Mouse (Mus musculus): Measurements from ENCODE around the gene Yjefn3.
A peak's percentile ranks its signal among the peaks of the same experiment; 100 is the strongest.
"Not testable (repeated sequence)": the region's sequence is repeated elsewhere in the genome, so short reads cannot be mapped to it uniquely, and the experiment has no call there.

Yjefn3 gene

DNA sequence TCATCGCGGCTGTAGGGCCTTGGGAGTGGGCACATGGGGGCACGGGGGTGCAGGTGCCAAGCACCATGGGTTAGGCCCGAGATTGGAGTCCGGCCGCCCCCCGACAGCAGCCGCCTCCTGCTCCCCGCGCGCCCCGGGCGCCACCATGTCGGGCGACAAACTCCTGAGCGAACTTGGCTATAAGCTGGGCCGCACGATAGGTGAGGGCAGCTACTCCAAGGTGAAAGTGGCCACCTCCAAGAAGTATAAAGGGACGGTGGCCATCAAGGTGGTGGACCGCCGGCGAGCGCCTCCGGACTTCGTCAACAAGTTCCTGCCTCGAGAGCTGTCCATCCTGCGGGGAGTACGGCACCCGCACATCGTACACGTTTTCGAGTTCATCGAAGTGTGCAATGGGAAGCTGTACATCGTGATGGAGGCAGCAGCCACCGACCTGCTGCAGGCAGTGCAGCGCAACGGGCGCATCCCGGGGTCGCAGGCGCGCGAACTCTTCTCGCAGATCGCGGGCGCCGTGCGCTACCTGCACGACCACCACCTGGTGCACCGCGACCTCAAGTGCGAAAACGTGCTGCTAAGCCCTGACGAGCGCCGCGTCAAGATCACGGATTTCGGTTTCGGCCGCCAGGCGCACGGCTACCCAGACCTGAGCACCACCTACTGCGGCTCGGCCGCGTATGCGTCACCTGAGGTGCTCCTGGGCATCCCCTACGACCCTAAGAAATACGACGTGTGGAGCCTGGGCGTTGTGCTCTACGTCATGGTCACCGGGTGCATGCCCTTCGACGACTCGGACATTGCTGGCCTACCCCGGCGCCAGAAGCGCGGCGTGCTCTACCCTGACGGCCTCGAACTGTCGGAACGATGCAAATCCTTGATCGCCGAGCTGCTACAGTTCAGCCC, at the start of gene Yjefn3, which contains the start of the genes Tssk6 and Ndufa13:
Gene Yjefn3 (minus strand): TSS at position 550 of the 900 bp plus-strand sequence.
Gene Tssk6 (plus strand): TSS at position 22 of the 900 bp plus-strand sequence.
Gene Ndufa13 (minus strand): TSS at position 396 of the 900 bp plus-strand sequence.
- peak; percentile 75 to 77 for DNase-seq

GRCm38 (mm10) chr8:69950300-69950699, 47.8 kb upstream of the Yjefn3 start:
- no peak for DNase-seq

DNA sequence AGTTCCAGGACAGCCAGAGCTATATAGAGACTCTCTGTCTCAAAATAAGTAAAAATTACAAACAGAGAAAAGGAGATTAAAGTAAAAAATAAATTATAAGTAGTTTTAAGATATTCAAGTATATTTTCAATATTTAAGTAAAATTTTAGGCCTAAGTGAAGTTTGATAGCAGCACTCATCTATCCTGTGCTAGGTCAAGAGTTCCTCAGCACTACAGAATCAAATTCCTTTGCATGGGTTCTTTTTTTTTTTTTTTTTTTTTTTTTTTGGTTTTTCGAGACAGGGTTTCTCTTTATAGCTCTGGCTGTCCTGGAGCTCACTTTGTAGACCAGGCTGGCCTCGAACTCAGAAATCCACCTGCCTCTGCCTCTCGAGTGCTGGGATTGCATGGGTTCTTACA, 40.0 kb upstream of the Yjefn3 start:
- not testable (repeated sequence) for DNase-seq

DNA sequence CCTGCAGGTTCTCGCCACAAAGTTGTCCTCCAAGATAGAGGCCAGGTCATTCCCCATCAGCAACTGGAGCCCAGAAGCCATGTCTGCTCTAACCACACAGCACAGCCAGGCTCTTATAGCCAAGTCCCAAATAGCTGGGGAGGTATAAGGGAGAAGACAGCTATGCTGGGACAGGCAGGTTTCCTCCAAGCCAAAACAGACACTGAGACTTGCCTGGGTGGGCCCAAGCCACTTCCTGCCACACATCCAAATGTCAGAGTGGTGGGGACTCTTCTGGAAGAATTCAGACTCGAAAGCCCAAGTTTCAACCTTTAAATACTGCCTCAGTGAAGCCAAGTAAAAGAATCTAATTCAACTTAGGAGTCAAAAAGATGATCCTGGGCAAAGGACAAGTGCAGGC, 37.9 kb upstream of the Yjefn3 start:
- DNase-seq = no peak

- DNase-seq = no peak
Measured at GRCm38 (mm10) chr8:69939633-69940032, 37.1 kb upstream of the Yjefn3 start.

DNA sequence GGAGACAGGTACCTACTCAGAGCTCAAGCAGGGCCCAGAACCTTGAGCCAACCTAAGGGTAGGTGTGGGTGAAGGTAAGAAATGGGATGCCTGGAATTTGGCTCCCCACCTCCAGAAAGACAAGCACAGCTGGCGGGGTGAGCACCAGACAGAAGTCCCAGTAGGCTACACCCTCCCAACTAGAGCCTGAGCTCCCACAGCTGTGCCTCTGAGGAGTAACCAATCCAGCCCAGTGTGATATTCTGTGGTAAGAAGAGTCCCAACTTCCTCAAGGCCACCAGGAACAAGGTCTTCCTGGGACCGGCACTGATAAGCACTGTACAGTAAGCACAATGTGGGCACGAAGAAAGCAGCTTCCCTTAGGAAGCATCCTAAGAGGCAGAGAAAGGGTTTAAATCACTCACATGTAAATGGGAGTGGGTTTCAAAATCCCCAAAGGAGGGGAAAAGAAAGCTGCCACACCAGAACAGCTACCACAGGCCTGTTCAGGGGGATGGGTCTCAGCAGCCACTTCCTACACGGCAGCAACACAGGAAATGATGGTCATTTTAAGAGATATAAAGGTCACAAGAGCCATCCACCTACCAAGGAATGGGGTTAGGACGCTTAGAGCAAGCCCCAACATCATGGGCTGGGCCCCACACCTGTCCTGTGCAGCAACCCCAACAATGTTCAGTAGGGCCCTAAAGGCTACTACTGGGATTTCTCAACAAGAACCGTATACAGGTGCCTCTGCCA, 35.9 kb upstream of the Yjefn3 start:
- DNase-seq = no peak

- DNase-seq = peak; percentile 56 to 65
Measured at GRCm38 (mm10) chr8:69937466-69937865, 35.0 kb upstream of the Yjefn3 start.

DNA sequence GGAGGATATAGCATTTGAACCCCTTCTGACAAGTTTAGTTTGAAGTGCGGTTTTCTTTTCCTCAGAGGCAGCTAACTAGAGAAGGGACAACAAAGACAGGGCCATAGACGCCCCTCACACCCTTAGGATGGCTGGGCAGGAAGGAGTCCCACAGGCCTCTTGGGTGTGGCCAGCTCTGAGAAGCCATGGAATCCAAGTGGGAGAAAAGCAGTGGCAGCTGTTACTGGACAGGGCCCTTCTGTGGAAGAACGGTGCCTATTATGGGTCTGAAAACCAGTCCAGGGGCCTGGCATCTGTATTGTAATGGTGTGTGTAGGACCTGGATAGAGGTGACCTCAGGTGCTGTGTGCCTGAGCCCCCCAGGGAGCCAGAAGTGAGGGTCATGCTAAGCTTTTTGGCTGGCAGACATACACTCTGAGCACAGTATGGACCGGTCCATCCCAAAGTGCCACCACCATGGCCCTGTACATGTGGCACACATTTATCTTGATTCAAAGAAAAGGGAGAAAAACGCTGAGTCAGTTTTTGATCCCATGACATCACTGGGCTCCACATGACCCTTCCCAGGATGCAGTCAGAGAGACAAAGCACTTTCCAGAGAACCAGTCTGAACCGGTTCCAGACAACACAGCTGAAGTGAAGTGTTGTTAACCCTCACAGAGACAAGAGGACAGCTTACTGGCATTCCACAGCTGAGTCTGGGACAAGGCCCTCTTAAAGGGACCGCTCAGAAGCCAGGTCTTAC, 33.7 kb upstream of the Yjefn3 start:
- no peak for DNase-seq

DNA sequence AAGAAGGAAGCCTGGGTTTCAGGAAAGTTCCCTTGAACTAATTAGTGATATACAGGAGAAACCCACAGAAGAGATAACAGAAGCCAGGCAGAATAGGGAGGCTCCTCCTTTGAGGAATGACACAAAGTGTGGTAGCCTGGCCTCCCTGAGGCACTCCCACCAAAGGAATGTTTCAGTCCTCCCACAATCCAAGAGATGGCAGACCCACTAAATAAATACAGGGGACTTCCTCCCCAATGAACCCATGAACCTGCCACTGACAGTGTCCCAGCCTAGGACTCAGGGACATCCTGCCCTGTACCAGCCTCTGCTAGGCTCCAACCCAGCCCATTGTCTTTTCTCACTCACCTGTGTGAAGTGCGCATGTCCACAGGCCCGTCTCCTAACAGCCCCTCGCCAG, 32.9 kb upstream of the Yjefn3 start:
- DNase-seq = no peak

- no peak for DNase-seq
Measured at GRCm38 (mm10) chr8:69934582-69934981, 32.1 kb upstream of the Yjefn3 start.

DNA sequence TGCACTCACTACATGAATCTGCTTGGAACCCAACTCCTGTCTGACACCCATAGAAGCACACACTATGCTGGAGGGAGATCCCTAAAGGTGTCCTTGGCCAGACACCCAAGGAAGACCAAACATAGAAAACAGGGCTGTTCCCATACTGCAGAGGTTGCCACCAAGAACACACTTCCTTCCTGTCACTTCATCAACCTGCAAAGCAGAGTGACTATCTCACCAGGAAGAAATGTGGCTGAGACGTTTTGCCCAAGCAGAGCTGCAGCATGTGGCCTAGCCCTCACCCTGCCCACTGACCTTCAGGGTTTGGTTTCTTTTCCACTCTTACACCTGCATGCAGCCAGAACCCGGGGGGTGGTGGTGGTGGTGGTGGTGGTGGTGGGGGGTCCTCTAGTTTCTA, 31.3 kb upstream of the Yjefn3 start:
- DNase-seq = no peak

- no peak for DNase-seq
Measured at GRCm38 (mm10) chr8:69926901-69927300, 24.4 kb upstream of the Yjefn3 start.

DNA sequence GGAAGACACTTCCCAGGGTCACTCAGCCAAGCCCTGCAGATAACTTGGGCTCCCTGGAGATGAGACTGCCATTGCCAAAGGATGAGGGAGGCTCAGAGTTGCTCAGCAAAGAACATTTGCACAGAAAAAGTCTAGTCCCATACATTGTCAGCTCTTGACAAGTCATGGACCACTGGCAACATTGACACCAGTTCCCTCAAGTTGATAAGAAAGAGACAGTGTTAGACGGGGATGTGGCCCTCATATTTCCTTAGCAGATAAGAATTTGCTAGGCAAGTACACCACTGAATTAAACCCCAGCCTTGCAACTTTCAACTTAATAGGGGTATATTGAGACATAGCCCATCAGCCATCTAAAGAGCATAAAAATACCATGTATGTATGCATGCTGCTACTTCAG, 21.5 kb upstream of the Yjefn3 start:
- DNase-seq = no peak

GRCm38 (mm10) chr8:69921141-69921540, 18.6 kb upstream of the Yjefn3 start:
- peak in 1 of 2 experiments; percentile 11 for DNase-seq

DNA sequence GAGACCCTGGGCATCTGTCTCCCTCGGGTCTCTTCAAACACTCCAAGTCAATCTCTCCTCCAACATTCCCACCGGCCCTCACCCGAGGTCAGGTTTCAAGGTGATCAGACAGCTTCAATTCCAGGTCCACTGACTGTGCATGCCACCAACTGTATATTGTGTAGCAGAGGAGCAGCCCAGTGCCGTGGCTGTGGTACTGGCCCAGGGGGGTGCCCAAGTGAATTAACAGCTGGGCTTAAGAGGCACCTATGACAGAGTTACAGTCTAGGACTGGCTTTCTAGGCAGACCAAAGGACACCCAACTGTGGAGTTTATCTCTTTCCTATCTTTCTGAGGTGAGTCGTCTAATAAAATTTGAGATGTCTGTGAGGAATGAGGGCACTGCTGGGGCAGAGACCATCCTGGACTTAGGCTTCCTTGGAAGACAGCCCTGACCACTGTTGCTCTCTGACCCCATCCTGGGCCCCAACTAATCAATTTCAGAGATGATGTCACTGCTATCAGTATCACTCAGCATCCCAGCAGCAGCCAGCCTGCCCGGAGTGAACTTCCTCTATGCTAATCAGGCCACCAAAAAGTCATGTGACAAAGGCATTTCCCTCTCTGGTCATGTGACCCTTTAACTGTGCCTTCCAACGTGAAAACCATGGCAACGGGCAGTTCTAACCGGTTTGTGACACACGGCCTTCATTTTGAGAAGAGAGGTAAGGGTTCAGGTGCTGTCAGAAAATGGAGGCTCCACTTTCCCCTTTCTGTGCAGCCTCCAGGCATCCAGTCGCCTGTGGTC, 17.6 kb upstream of the Yjefn3 start:
- peak; percentile 89 to 94 for DNase-seq

GRCm38 (mm10) chr8:69919010-69919409, 16.5 kb upstream of the Yjefn3 start:
- DNase-seq = peak; percentile 85 to 86

DNA sequence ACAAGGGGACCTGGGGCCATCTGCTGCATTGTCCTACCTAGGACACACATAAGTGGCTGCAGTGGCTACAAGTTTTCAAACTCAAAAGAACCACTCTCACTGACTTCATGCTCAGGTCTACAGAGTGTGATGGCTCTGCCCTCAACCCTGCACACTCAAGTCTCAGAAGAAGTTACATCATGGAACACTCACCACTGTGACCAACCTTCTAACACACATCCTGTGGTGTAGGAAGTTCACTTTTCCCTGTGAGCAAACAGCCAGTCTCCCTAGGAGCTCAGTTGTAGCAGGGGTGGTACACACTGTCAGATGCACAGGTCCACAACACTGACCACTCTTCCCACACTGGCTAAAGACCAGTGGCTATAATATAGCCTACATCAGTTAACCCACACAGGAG, 16.0 kb upstream of the Yjefn3 start:
- no peak for DNase-seq

GRCm38 (mm10) chr8:69915748-69916147, 13.2 kb upstream of the Yjefn3 start:
- DNase-seq = no peak

GRCm38 (mm10) chr8:69914526-69914925, 12.0 kb upstream of the Yjefn3 start:
- no peak for DNase-seq

- no peak for DNase-seq
Measured at GRCm38 (mm10) chr8:69912478-69913074, 10.1 kb upstream of the Yjefn3 start.

- DNase-seq = no peak
Measured at GRCm38 (mm10) chr8:69911917-69912316, 9.4 kb upstream of the Yjefn3 start.

- no peak for DNase-seq
Measured at GRCm38 (mm10) chr8:69907106-69907505, 4.6 kb upstream of the Yjefn3 start.

Data from B cell, adult 2 months (primary cell).